Mouse (Mus musculus): Measurements from ENCODE around the gene Tmbim6. TPM values are rescaled to one million over a fixed set of nuclear protein-coding genes. Genes with fewer than 3 reads are reported as not detected.

Tmbim6 gene
- total RNA-seq, 2 experiments from 2014 or later = 238 to 247 TPM

GRCm38 (mm10) chr15:99416348-99416882 lies 23.7 kb downstream of the Tmbim6 start:
- intact Hi-C loops (cut with DNase I) = loop anchor here (2.0 kb wide), 1 partner anchor 52 kb away; no protein-coding TSS in a partner anchor

GRCm38 (mm10) chr15:99416957-99417356 lies 24.3 kb downstream of the Tmbim6 start:
- DNase-seq = no peak
- intact Hi-C loops (cut with DNase I) = loop anchor here (2.0 kb wide), 1 partner anchor 52 kb away; no protein-coding TSS in a partner anchor

More at GRCm38 (mm10) chr15:99416348-99416882, 23.7 kb downstream of the Tmbim6 start:
- DNase-seq = peak; percentile 86

GRCm38 (mm10) chr15:99417692-99418271 lies 25.1 kb downstream of the Tmbim6 start:
- intact Hi-C loops (cut with DNase I) = loop anchor here (2.0 kb wide), 1 partner anchor 51 kb away; no protein-coding TSS in a partner anchor
- DNase-seq = no peak

- DNase-seq = no peak
- intact Hi-C loops (cut with DNase I) = no loop called here
Measured at GRCm38 (mm10) chr15:99420101-99420500, 27.4 kb downstream of the Tmbim6 start.

- intact Hi-C loops (cut with DNase I) = no loop called here
- peak; percentile 88 for DNase-seq
Measured at GRCm38 (mm10) chr15:99420521-99421014, 27.9 kb downstream of the Tmbim6 start.

- intact Hi-C loops (cut with DNase I) = no loop called here
- no peak for DNase-seq
Measured at GRCm38 (mm10) chr15:99421152-99421551, 28.5 kb downstream of the Tmbim6 start.

- DNase-seq = no peak
Measured at GRCm38 (mm10) chr15:99421676-99422075, 29.0 kb downstream of the Tmbim6 start.

GRCm38 (mm10) chr15:99422551-99422950 lies 29.9 kb downstream of the Tmbim6 start:
- no peak for DNase-seq
- intact Hi-C loops (cut with DNase I) = no loop called here

More at GRCm38 (mm10) chr15:99421676-99422075, 29.0 kb downstream of the Tmbim6 start:
- intact Hi-C loops (cut with DNase I) = no loop called here

GRCm38 (mm10) chr15:99423131-99423530 lies 30.4 kb downstream of the Tmbim6 start:
- intact Hi-C loops (cut with DNase I) = no loop called here
- DNase-seq = no peak

GRCm38 (mm10) chr15:99423884-99424283 lies 31.2 kb downstream of the Tmbim6 start:
- no peak for DNase-seq
- intact Hi-C loops (cut with DNase I) = no loop called here

- intact Hi-C loops (cut with DNase I) = no loop called here
- no peak for DNase-seq
Measured at GRCm38 (mm10) chr15:99430394-99430793, 37.7 kb downstream of the Tmbim6 start.

- intact Hi-C loops (cut with DNase I) = no loop called here
- DNase-seq = no peak
Measured at GRCm38 (mm10) chr15:99431063-99431462, 38.4 kb downstream of the Tmbim6 start.

GRCm38 (mm10) chr15:99431504-99431903 lies 38.8 kb downstream of the Tmbim6 start:
- DNase-seq = no peak
- intact Hi-C loops (cut with DNase I) = no loop called here

- intact Hi-C loops (cut with DNase I) = no loop called here
- DNase-seq = no peak
Measured at GRCm38 (mm10) chr15:99431967-99432366, 39.3 kb downstream of the Tmbim6 start.

GRCm38 (mm10) chr15:99433081-99433718 lies 40.5 kb downstream of the Tmbim6 start:
- intact Hi-C loops (cut with DNase I) = no loop called here

GRCm38 (mm10) chr15:99433913-99434312 lies 41.2 kb downstream of the Tmbim6 start:
- no peak for DNase-seq
- intact Hi-C loops (cut with DNase I) = no loop called here

More at GRCm38 (mm10) chr15:99433081-99433718, 40.5 kb downstream of the Tmbim6 start:
- no peak for DNase-seq

- intact Hi-C loops (cut with DNase I) = no loop called here
- no peak for DNase-seq
Measured at GRCm38 (mm10) chr15:99438966-99439698, 46.5 kb downstream of the Tmbim6 start.

GRCm38 (mm10) chr15:99440112-99440815 lies 47.6 kb downstream of the Tmbim6 start:
- intact Hi-C loops (cut with DNase I) = no loop called here
- DNase-seq = peak; percentile 95

- DNase-seq = peak; percentile 71
- intact Hi-C loops (cut with DNase I) = no loop called here
Measured at GRCm38 (mm10) chr15:99440816-99441457, 48.3 kb downstream of the Tmbim6 start.

GRCm38 (mm10) chr15:99442358-99442757 lies 49.7 kb downstream of the Tmbim6 start:
- DNase-seq = no peak
- intact Hi-C loops (cut with DNase I) = no loop called here
